Mouse (Mus musculus) cerebellum, adult 18-20 months (tissue): Measurements from ENCODE around the gene Fggy.

Experiments used
- DNase-seq, 2 experiments: peaks; one replicate each; pipeline ENCODE4 v3.0.0; 2021

Gene Fggy

GRCm38 (mm10) chr4:95915628-95916579, 358.6 kb downstream of the Fggy start:
- DNase-seq, result no peak

DNA sequence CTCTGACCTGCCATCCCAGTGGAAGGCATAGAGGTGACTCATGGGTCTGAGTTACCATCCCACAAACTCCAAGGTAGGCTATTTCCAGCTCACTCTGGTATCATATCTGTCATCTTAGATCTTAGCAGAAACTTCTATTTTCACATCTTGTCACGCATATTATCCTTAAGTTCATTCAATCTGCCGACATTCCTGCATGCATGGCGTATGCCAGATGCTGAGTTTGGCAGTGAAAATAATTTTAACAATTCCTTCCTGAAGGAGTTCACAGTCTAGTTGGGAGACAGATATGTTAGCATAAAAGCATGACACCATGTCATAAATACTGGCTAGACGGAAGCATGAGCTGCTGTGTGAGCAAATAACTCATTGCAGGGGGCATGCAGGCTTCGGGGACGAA, 360.4 kb downstream of the Fggy start:
- DNase-seq, result no peak

DNA sequence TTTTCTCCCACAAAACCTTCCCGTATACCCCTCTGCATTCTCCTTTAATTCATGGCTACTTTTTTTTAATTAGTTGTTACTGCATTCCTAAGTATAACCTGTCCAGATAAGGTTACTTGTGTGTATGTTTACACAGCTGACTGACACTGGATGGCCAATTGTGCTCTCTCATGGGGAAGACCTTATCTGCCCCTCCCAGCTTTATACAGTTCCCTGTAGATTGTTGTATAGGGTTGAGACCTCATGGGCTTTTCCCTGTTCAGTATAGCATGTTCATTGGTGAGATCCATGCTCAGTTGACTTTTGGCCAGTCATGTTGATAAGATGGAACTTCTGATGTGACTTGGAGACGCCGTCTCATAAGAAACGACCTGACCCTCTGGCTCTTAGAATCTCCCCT, 363.1 kb downstream of the Fggy start:
- DNase-seq, result no peak

GRCm38 (mm10) chr4:95924210-95925184, 367.2 kb downstream of the Fggy start:
- peak; percentile 46 to 66 for DNase-seq

DNA sequence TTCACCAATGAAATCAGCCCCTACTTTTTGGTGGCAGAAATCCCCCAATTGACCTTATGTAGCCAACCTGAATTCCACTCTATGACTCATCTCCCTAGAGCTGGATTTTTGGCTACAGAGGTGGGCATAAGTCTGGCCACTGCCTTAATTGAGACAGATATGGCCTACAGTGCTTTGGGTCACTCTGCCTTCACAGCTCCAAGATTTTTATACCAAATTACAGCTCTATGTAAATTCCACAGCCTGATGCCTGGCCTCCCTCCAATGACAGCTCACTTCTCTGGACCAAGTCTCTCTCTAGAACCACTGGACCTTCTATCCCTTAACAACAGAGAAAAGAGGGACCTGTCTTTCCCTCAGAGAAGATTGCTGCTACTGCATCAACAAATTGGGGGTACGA, 371.5 kb downstream of the Fggy start:
- no peak for DNase-seq

DNA sequence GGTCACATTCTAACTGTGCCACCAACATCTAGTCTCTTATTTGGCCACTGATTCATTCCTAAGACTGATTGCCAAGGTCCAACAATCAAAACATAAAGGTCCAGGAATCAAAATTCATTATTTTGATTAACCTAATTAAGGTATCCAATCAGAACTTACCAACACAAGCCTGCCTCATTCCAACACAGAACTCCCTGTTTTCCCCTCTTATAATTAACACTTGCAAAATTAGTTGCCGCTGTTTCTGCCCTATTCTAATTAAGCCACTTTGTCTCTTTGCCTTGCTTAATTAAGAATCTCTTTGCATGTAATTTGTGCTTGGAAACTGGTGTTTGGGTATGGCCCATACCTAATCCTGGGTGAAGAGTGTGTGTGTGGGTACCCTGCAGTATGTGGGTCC, 372.6 kb downstream of the Fggy start:
- DNase-seq, result no peak

GRCm38 (mm10) chr4:95931331-95931730, 374.0 kb downstream of the Fggy start:
- DNase-seq, result no peak

DNA sequence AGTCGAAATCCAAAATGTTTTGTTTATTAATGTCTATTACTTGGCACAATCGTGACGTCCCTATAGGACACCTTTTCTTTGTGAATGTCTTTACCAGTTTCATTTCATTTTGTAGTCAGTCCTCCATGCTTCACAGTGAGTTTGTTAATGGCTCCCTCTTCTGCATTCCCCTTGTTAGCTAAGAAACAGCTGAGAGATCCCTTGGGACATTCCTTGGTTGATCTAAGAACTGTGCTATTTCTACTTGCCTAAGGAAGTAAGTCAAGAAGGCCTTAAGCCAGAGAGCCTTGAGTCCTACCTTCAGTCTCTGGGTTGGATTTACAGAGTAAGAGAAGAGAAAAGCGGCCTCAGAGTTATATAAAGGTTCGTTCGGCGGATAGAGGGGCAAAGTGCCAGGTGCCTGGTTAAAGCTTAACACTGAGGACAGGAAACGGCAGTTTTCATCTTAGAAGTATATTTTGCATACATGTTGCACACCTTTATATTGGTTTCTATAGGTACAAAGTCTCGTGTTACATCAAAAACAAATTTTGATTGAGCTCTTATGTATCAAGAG, 376.6 kb downstream of the Fggy start:
- no peak for DNase-seq

DNA sequence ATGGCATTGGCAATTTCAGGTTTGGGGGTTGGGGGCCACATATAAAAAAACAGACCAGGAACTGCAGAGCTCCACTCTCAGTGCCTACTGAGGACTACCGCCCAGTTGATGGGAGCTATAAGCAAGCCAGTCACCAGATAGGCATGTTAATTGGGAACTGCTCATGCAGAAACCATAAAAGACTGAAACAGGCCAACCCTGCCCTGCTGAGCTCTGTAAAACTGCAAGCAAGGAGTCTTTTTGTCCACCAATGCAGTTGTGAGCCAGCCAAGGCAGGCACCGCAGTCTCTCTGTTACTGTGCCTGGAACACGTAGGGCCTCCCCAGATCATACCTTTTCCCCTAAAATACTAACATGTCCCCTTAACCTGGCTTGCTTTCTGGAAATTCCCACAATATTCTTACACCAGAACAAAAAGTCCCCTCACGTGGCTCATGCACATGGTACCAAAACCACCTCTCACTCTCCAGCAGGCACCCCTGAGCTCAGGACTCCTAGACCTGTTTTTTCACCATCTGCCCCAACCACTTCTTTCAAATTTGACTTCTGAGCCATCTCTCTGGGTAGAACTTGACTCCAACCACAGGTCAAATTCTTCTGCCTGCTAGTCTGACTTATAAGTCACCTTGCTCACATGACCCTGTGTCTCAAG, 377.2 kb downstream of the Fggy start:
- DNase-seq, result no peak

- DNase-seq, result no peak
Observed at GRCm38 (mm10) chr4:95938701-95939100, 381.4 kb downstream of the Fggy start.

DNA sequence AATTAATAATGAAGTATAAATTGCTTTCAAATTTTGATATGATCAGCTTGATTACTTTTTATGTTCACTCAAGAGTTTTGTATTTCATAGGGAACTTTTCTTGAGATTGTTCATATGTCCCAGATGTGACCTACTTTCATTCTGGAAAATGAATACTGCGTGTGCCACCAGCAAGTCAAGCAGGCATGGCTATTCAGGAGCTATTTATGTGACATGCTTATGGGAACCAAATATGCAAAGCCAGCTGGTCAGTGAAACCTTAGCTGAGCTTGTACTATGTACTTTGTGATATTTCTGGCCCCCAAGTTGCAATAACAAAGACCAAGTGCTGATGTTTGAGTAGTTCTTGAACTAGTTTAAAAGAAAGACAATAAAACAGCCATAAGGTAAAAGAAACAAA, 390.6 kb downstream of the Fggy start:
- no peak for DNase-seq

GRCm38 (mm10) chr4:95953328-95953727, 396.0 kb downstream of the Fggy start:
- DNase-seq, result no peak

GRCm38 (mm10) chr4:95966928-95967724, 409.8 kb downstream of the Fggy start, which contains the start of gene Hook1:
Gene Hook1 (plus strand): TSS chr4:95967240.
- peak; percentile 99 to 100 for DNase-seq
